Mouse (Mus musculus) kidney, postnatal 0 days (tissue): ENCODE results near the gene 1700020A23Rik. TPM values are rescaled to one million over a fixed set of nuclear protein-coding genes. Genes with fewer than 3 reads are reported as not detected.
A peak's percentile ranks its signal among the peaks of the same experiment; 100 is the strongest.

Source experiments
- ATAC-seq: fragments of 200-750 bp; cut with Nextera tagmentation; replicated peaks from 2 replicates; pipeline ENCODE4 v1.8.0; 2017; ENCODE audit warnings: low read depth, moderate number of reproducible peaks, moderate TSS enrichment, moderate library complexity; ENCODE audit not compliant: low FRiP score
- DNase-seq: peaks from one replicate; pipeline ENCODE4 v3.0.0-alpha.2; 2016; ENCODE audit warnings: low spot score
- H3K27ac ChIP-seq: fragments of 300-500 bp; sonication (generic); 2 replicates; pipeline ENCODE4 v1.5.1; 2014; ENCODE audit warnings: mild to moderate bottlenecking
- H3K27me3 ChIP-seq: fragments of 300-500 bp; sonication (generic); 2 replicates; pipeline ENCODE4 v1.6.1; 2014; ENCODE audit warnings: low read length, mixed read lengths; ENCODE audit not compliant: insufficient read depth
- H3K36me3 ChIP-seq: fragments of 300-500 bp; sonication (generic); 2 replicates; pipeline ENCODE4 v1.6.1; 2014; ENCODE audit warnings: low read length, mixed read lengths; ENCODE audit not compliant: insufficient read depth
- H3K4me1 ChIP-seq: fragments of 300-500 bp; sonication (generic); replicated peaks from 2 replicates; pipeline ENCODE4 v1.6.1; 2014; ENCODE audit warnings: antibody characterized with exemption, low read length, mixed read lengths; ENCODE audit not compliant: insufficient read depth
- H3K4me2 ChIP-seq: fragments of 300-500 bp; sonication (generic); 2 replicates; pipeline ENCODE4 v1.6.1; 2014; ENCODE audit warnings: mild to moderate bottlenecking, low read length, moderate library complexity, mixed read lengths
- H3K4me3 ChIP-seq: fragments of 300-500 bp; sonication (generic); replicated peaks from 2 replicates; pipeline ENCODE4 v1.5.1; 2014; ENCODE audit warnings: low read depth, low read length
- H3K9ac ChIP-seq: fragments of 300-500 bp; sonication (generic); 2 replicates; pipeline ENCODE4 v1.6.1; 2014; ENCODE audit warnings: low read depth, low read length
- H3K9me3 ChIP-seq: fragments of 300-500 bp; sonication (generic); replicated peaks from 2 replicates; pipeline ENCODE4 v1.6.1; 2016; ENCODE audit warnings: low read length, inconsistent platforms, mixed read lengths
- CTCF ChIP-seq: IDR thresholded peaks from 2 replicates; pipeline ENCODE4 v1.5.1; 2016; ENCODE audit warnings: antibody characterized with exemption, low read depth, mild to moderate bottlenecking, moderate library complexity
- WGBS: fragments of 180-500 bp; shearing (Covaris S2); extraction: QIAGEN DNeasy Blood & Tissue Kit; methylation state at CpG from one replicate; pipeline ENCODE4 v1.1.7; 2014; 5-methylcytosine and 5-hydroxymethylcytosine counted together
- polyA plus RNA-seq: library from polyadenylated mRNA; unstranded; fragments of >200 nt; fragmentation: Nextera tagmentation; extraction: Ambion mirVana; gene quantifications from 2 replicates; pipeline ENCODE4 v1.2.1, GENCODE M21; 2015

The 1700020A23Rik gene
- polyA plus RNA-seq, 1 experiment from 2014 or later, result not detected

- Histone ChIP-seq H3K36me3 (peaks cover 6% of the 10 kb centered on the region; the same call in 1 of the 2 replicates), H3K27me3 (no peaks in the 10 kb centered on the region), H3K4me2 (no peak overlapping the region), H3K4me3 (no peak overlapping the region), H3K9me3 (no peaks in the 10 kb centered on the region), H3K4me1 (no peaks in the 10 kb centered on the region), H3K27ac (no peak overlapping the region), H3K9ac (no peak overlapping the region)
- peak; percentile 74 for TF ChIP-seq CTCF
- 19% methylated on average over 4 of the region's 4 CpGs for WGBS
- DNase-seq, result peak; percentile 72
- ATAC-seq, result no peak
These were observed 28.1 kb downstream of the 1700020A23Rik start for GRCm38 (mm10) chr2:130433152-130433551.

- H3K4me2 ChIP-seq, result no peak overlapping the region
- no peak overlapping the region for H3K4me3 ChIP-seq
- H3K9me3 ChIP-seq, result no peaks in the 10 kb centered on the region
- DNase-seq (no peak), ATAC-seq (no peak)
- WGBS, result 100% methylated on average over 1 of the region's 1 CpGs
- H3K27me3 ChIP-seq, result no peaks in the 10 kb centered on the region
- H3K36me3 ChIP-seq, result peaks cover 38% of the 10 kb centered on the region
- H3K27ac ChIP-seq, result no peak overlapping the region
- no peaks in the 10 kb centered on the region for H3K4me1 ChIP-seq
- no peak for TF ChIP-seq CTCF
- H3K9ac ChIP-seq, result no peak overlapping the region
These were observed 31.7 kb downstream of the 1700020A23Rik start for GRCm38 (mm10) chr2:130436769-130437168.

- Histone ChIP-seq H3K36me3 (peaks cover 47% of the 10 kb centered on the region), H3K9ac (no peak overlapping the region), H3K27me3 (no peaks in the 10 kb centered on the region), H3K4me1 (no peaks in the 10 kb centered on the region), H3K4me2 (no peak overlapping the region), H3K9me3 (no peaks in the 10 kb centered on the region), H3K4me3 (no peak overlapping the region), H3K27ac (no peak overlapping the region)
- DNase-seq (no peak), ATAC-seq (no peak)
- 83% methylated on average over 3 of the region's 3 CpGs for WGBS
- no peak for TF ChIP-seq CTCF
These were observed 33.8 kb downstream of the 1700020A23Rik start for GRCm38 (mm10) chr2:130438861-130439260.

- H3K27ac ChIP-seq, result no peak overlapping the region
- WGBS, result 90% methylated on average over 4 of the region's 4 CpGs
These were observed 34.9 kb downstream of the 1700020A23Rik start for GRCm38 (mm10) chr2:130439840-130440480.

GRCm38 (mm10) chr2:130442162-130442561 is 37.1 kb downstream of the 1700020A23Rik start:
- no peaks in the 10 kb centered on the region for H3K9me3 ChIP-seq
- DNase-seq, result no peak
- TF ChIP-seq CTCF, result no peak
- 87% methylated on average over 10 of the region's 10 CpGs for WGBS
- ATAC-seq, result no peak
- H3K4me1 ChIP-seq, result no peaks in the 10 kb centered on the region
- H3K4me2 ChIP-seq, result no peak overlapping the region
- no peaks in the 10 kb centered on the region for H3K27me3 ChIP-seq
- H3K27ac ChIP-seq, result no peak overlapping the region
- H3K36me3 ChIP-seq, result peaks cover 47% of the 10 kb centered on the region
- no peak overlapping the region for H3K4me3 ChIP-seq
- H3K9ac ChIP-seq, result no peak overlapping the region

More at GRCm38 (mm10) chr2:130439840-130440480, 34.9 kb downstream of the 1700020A23Rik start:
- Histone ChIP-seq H3K9ac (no peak overlapping the region), H3K4me1 (no peaks in the 10 kb centered on the region), H3K27me3 (no peaks in the 10 kb centered on the region), H3K4me3 (no peak overlapping the region), H3K4me2 (no peak overlapping the region), H3K9me3 (no peaks in the 10 kb centered on the region), H3K36me3 (peaks cover 47% of the 10 kb centered on the region)
- no peak for ATAC-seq
- no peak for DNase-seq
- no peak for TF ChIP-seq CTCF

- Histone ChIP-seq H3K27ac (no peak overlapping the region), H3K4me2 (no peak overlapping the region), H3K36me3 (peaks cover under 1% of the 10 kb centered on the region; the same call in 1 of the 2 replicates), H3K4me3 (no peak overlapping the region), H3K9me3 (no peaks in the 10 kb centered on the region), H3K9ac (no peak overlapping the region), H3K27me3 (no peaks in the 10 kb centered on the region), H3K4me1 (peaks cover 8% of the 10 kb centered on the region; the same call in 1 of the 2 replicates)
- no peak for ATAC-seq
- peak; percentile 28; the same call in 1 of the 2 replicates for TF ChIP-seq CTCF
- peak; percentile 15 for DNase-seq
These were observed 43.4 kb downstream of the 1700020A23Rik start for GRCm38 (mm10) chr2:130448449-130448848.
